Mouse (Mus musculus) testis, postnatal 10 days (tissue): ENCODE results near the gene Gm11146.

Experiments
- DNase-seq: peaks from one replicate; pipeline ENCODE4 v3.0.0; 2021; ENCODE audit warnings: low spot score

The Gm11146 gene

DNA sequence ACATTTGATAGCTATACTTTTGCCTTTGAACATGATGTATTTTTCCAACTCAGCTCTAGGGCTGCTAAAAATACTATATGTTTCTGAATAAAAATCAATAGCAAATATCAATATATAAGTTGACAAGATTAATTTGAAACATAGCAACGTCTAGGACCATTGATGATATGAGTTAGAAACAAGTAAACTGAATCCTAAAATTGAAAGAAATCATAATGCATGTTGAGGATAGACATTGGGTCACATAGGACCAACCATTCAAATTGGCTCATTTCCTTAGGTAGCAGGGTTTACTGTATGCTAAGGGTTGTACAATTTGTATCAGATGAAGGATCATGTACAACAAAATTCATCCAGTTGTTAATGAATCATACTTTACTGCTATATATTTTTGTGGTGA, at the start of gene Gm11146:
TSS of gene Gm11146 (minus strand) at position 101 of the 400 bp plus-strand sequence.
- no peak for DNase-seq

GRCm38 (mm10) chr16:77650596-77650995, 48.7 kb upstream of the Gm11146 start:
- no peak for DNase-seq

GRCm38 (mm10) chr16:77649006-77649405, 47.1 kb upstream of the Gm11146 start:
- no peak for DNase-seq

- no peak for DNase-seq
These were observed 46.3 kb upstream of the Gm11146 start for GRCm38 (mm10) chr16:77648181-77648580.

DNA sequence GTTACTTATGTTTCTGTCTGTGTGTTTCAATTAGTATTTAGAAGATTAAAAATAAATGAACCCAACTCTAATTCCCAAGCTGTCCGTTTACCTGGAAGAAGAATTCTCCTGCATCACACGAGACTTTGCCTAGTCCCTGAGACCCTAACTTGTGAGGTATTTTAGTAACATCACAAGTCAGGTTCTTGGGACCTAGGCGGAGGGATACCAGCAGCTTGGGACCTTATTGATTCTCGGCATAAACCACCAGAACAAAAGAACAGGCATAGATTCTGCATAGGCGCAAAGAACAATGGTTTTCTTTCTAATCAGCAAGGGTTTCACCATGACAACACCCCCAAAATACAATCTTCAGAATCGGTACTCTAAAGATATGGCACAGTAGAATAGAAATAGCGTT, 44.3 kb upstream of the Gm11146 start:
- DNase-seq: no peak

DNA sequence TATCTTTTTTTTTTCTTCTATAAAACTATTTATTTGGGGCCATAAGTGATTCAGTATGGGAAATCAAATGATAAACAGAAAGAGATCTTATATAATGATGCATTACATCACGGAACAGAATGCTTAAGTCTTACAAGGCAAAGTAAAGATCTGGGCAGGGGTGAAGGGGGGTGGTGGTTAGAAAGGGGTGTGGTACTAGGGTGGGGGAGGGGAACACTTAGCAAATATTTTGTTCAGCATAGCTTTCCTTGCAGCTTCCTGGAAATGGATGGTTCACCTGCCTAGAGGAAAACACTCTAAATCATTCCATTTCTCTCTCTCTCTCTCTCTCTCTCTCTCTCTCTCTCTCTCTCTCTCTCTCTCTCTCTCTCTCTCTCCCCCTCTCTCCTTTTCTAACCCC, 43.1 kb upstream of the Gm11146 start:
- DNase-seq: no peak

GRCm38 (mm10) chr16:77643871-77644720, 42.2 kb upstream of the Gm11146 start:
- peak; percentile 68 for DNase-seq

DNA sequence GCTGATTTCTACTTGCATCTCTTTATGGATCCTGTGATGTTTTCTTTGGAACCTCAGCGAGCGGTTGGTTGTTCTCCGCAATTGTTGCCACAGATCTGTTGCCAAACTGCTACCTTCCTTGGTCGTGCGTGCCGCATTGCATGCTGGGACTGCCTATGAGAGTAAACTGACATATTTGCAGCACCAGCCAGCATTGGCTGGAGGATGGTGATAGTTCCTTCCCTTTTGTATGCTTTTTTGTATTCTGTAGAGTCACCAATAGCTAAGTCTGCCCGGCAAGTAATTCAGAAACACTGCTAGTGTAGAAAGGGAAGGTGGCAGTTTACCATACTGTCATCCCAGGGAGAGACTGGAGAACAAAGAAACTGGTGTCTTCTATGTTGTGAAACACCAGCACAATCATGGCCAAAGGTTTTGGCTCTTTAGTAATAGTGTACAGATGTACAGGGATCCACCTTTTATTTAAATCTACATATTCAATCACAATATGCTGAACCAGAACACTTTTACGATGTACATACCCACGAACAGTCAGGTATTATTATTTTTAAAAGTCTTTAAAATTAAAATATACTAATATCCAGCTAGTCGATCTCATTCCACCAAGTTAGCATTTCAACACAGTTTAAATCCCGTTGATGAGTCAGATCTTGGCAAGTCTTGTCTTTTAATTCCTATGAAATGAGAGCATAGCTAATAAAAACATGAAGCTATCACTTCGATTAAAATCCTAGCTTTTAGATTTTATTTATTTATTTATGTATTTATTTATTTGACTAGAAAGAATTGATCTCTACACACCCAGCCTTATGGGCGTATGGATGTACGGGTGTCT, 41.4 kb upstream of the Gm11146 start:
- DNase-seq: peak; percentile 43

DNA sequence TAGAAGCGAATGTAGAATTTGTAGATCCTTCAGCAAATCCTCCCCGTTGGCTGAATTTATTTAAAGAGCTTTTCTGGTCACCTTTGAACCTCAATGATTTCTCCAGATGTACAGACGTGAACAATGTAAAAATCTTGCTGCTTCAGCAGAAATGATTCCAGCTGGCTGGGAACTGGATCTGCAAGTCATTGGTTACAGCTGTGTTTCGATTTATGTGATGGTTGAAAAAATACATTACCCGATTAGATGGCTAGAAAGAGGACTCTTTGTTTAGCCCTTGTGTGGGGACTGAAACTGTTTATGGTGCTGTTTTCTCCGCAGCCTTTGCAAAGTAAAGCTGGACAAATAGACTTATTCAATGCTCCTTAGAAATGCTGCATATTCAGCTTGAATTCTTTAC, 34.6 kb upstream of the Gm11146 start:
- DNase-seq: no peak

DNA sequence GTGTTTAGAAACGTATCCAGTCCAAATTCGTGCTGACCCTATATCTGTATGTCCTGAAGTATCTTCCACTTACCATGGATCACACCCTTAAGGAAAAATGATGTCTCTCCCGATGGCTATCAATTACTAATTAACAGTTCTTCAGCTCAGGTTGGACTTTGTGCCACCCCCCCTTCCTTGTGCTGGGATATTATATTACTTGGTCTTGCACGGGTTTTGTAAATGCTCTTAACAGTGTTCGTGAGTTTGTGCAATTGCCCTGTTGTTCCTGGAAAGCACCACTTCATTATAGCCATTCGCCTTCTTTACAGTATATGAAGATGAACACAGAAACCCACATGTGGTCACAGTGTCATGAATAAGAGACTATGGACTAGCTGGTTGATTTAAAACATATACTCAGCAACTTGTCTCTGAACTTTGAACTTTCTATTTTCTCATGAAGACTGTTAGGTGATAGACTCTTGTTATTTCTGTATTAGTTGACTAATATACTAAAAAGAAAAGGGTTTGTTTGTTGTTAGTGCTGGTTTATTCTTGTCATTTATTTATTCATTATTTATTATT, 30.5 kb upstream of the Gm11146 start:
- no peak for DNase-seq

GRCm38 (mm10) chr16:77622681-77623080, 20.8 kb upstream of the Gm11146 start:
- DNase-seq: no peak

- no peak for DNase-seq
These were observed 687 bp upstream of the Gm11146 start for GRCm38 (mm10) chr16:77602581-77602980.

DNA sequence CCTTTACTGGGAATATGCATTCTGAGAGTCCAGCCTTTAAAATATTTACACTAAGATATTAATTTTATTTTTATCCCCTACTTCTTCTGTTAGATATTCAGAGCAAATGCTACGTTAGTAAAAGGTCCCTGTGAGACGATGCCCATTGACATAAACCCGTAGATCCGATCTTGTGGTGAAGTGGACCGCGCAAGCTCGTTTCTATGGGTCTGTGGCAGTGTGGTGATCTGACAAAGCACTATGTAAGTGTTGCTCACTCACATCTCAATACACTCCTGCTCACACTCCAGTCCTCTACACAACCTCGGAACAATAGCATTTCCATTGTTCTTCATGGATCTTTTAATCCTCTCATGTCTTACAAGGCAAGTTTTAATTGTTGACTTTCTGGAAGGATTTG, 3.1 kb downstream of the Gm11146 start:
- DNase-seq: no peak

DNA sequence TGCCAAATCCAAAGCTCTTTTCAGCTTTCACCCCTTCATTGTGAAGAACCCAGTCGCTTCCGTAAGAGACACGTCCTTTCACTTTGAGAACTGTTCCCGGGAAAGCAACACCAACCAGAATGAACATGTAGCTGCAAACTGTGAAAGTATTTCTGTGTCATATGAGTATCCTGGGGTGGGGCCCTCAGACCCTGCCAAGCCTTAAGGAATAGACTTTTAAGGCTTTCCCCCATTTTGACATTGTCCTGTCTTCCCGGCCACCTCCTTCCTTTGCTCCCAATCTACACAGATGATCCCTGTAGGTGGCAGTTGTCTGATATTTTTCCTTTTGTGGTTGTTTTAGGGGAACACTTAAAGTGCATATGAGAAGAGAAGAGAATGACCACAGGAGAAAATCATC, 5.3 kb downstream of the Gm11146 start:
- no peak for DNase-seq

GRCm38 (mm10) chr16:77595661-77596060, 6.2 kb downstream of the Gm11146 start:
- DNase-seq: no peak

- DNase-seq: peak; percentile 65
These were observed 7.3 kb downstream of the Gm11146 start for GRCm38 (mm10) chr16:77594553-77594952.

- DNase-seq: peak; percentile 82
These were observed 8.0 kb downstream of the Gm11146 start for GRCm38 (mm10) chr16:77593828-77594421.

DNA sequence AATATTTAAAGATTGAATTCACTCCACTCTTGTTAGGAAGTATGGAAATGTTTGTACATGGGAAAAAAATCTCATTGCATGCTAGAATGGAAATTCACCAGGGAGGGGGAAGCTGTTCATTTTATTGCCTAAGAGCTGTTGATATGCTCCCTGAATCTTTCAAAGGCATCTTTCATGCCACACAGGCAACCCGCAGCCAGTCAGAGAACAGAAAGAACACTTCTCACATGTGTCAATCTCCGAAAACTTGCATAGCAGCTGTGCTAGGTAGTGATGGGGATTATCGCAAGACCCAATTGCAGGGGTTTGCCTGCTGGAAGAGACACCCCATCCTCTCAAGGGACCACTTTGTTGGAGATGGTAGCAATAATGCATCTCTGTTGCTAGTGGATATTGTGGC, 8.9 kb downstream of the Gm11146 start:
- no peak for DNase-seq

DNA sequence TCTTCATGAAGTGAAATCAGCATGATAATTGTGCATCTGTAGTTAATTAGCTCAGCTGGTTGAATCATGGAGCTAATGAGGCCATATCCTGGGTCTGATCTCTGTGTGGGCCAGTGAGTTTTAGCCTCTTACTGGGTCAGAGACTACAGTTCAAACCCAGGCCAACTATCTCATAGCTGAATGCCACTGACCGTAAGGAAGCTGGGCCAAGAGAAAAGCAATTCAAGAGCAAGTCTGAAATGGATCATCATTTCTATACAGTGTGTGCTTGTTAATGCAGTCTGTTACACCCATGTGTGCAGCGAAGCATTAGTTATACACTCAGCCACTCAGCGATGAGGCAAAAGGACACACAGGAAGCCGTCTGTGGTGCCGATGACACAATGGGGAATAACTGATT, 28.9 kb downstream of the Gm11146 start:
- DNase-seq: no peak

GRCm38 (mm10) chr16:77569457-77569856, 32.4 kb downstream of the Gm11146 start:
- DNase-seq: no peak

GRCm38 (mm10) chr16:77568384-77568783, 33.5 kb downstream of the Gm11146 start:
- no peak for DNase-seq

- DNase-seq: no peak
These were observed 39.0 kb downstream of the Gm11146 start for GRCm38 (mm10) chr16:77562852-77563251.
